Mouse (Mus musculus): ENCODE results near the gene Hist1h2ak. TPM values are rescaled to one million over a fixed set of nuclear protein-coding genes. Genes with fewer than 3 reads are reported as not detected.

Gene Hist1h2ak
- not detected for polyA plus RNA-seq (2014; fragmentation: Illumina TruSeq; extraction: RNeasy Lipid Tissue Mini Kit (QIAGEN cat#74804); ENCODE audit: low read depth, low replicate concordance)

GRCm38 (mm10) chr13:21753524-21754285 lies at the start of gene Hist1h2ak, which contains the start of gene Hist1h2bn:
Gene Hist1h2ak, minus strand, starts transcription at chr13:21753827.
Gene Hist1h2bn, plus strand, starts transcription at chr13:21754123.

DNA sequence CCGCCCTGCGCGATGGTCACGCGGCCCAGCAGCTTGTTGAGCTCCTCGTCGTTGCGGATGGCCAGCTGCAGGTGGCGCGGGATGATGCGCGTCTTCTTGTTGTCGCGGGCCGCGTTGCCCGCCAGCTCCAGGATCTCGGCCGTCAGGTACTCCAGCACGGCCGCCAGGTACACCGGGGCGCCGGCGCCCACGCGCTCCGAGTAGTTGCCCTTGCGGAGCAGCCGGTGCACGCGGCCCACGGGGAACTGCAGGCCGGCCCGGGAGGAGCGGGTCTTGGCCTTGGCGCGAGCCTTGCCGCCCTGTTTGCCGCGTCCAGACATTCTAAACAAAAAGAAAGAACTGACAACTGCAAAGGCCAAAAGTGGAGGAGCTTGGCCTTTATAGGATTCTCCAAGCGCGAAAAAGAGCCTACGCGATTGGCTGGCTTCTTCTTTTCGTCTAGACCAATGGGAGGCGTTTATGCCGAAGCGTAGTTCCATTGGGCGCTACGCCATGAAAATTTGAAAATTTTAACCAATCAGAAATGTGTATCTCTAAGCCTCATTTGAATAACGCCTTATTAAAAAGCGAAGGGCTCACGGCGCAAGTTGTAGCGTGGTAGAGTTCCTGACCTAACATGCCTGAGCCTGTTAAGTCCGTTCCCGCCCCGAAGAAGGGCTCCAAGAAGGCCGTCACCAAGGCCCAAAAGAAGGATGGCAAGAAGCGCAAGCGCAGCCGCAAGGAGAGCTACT lies 33.4 kb upstream of the Hist1h2ak start, which contains the start of the genes Hist1h2an and Hist1h2bp:
TSS of gene Hist1h2an (minus strand) at position 320 of the 731 bp plus-strand sequence.
TSS of gene Hist1h2bp (plus strand) at position 563 of the 731 bp plus-strand sequence.

DNA sequence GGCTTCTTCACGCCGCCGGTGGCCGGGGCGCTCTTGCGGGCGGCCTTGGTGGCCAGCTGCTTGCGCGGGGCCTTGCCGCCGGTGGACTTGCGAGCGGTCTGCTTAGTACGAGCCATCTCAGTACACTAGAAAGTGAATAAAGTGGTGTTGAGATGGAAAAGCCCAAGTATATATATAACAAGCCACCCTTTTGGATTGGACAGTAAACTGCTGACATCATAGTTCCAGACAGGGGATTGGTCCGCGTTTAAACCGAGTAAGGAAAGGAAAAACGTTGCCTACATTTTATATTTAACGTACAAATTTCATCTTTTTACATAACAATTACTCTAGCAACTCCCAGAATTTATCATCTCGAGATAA lies 29.6 kb upstream of the Hist1h2ak start, which contains the start of gene Hist1h3i:
TSS of gene Hist1h3i (minus strand) at position 116 of the 363 bp plus-strand sequence.

DNA sequence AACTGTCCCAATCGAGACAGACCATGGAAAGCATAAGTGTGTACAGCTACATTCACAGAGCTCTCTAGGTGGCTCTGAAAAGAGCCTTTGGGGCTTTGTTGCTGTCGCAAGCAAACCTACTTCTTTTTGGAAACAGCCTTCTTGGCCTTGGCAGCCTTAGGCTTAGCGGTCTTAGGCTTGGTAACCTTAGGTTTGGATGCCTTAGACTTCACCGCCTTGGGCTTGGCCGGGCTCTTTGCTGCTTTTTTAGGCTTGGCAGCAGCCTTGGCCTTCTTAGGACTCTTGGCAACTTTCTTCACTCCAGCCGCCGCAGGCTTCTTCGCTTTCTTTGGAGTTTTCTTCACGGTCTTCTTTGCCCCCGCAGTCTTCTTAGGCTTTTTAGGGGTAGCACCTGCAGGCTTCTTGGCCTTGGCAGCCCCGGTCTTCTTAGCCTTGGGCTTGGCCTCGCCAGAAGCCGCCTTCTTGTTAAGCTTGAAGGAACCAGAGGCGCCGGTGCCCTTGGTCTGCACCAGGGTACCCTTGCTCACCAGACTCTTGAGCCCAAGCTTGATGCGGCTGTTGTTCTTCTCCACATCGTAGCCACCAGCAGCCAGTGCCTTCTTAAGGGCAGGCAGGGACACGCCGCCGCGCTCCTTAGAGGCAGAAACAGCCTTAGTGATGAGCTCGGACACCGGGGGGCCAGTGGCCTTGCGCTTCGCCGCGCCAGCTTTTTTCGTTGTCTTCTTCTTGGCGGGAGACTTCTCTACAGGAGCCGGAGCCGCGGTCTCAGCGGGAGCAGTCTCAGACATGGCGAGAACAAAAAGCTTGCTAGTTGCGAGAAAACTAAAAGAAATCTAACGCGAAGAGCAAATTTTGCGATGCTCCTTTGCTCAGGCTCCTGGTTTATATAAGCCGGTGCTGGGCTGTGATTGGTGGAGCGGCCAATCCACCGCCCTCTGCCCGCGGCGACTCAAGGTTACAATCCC lies 26.4 kb upstream of the Hist1h2ak start, which contains the start of gene Hist1h1b:
TSS of gene Hist1h1b (minus strand) at position 859 of the 965 bp plus-strand sequence.

DNA sequence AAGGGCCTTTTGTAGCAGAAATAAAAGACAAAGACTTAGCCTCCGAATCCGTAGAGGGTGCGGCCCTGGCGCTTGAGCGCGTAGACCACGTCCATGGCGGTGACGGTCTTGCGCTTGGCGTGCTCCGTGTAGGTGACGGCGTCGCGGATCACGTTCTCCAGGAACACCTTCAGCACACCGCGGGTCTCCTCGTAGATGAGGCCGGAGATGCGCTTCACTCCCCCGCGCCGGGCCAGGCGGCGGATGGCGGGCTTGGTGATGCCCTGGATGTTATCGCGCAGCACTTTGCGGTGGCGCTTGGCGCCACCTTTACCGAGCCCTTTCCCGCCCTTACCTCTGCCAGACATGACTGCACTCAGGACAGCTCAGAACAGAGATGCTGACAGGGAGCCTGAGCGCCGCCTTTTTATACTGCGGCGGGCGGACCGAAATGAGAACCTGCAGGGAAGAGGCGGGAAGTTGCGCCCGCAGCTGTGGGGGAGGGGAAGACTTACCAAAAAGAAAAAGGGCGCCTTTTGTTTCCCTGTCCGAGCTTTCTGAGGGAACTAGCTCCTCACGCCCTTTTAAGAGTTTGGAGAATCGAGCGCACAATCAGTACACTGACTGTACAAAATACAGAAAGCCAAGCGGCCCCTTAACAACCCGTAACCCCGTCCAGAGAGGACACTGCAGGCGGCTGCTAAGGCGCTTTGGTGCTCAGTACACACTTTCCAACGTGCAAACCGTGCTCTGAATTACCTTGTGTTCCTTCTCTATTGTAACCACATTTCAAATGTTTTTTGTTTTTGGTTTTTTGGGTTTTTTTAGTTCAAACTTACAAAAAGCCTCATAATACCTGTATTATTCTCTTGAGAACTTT lies 3.2 kb downstream of the Hist1h2ak start, which contains the start of gene Hist1h4k:
TSS of gene Hist1h4k (minus strand) at position 347 of the 859 bp plus-strand sequence.

GRCm38 (mm10) chr13:21734906-21735767 lies 18.5 kb downstream of the Hist1h2ak start, which contains the start of gene Hist1h4j:
Gene Hist1h4j, plus strand, starts transcription at chr13:21735064.

GRCm38 (mm10) chr13:21721757-21722372 lies 31.8 kb downstream of the Hist1h2ak start, which contains the start of gene Hist1h2bm:
Gene Hist1h2bm, plus strand, starts transcription at chr13:21722044.

GRCm38 (mm10) chr13:21717397-21718357 lies 36.0 kb downstream of the Hist1h2ak start, which contains the start of gene Hist1h3h:
Gene Hist1h3h, plus strand, starts transcription at chr13:21717659.

DNA sequence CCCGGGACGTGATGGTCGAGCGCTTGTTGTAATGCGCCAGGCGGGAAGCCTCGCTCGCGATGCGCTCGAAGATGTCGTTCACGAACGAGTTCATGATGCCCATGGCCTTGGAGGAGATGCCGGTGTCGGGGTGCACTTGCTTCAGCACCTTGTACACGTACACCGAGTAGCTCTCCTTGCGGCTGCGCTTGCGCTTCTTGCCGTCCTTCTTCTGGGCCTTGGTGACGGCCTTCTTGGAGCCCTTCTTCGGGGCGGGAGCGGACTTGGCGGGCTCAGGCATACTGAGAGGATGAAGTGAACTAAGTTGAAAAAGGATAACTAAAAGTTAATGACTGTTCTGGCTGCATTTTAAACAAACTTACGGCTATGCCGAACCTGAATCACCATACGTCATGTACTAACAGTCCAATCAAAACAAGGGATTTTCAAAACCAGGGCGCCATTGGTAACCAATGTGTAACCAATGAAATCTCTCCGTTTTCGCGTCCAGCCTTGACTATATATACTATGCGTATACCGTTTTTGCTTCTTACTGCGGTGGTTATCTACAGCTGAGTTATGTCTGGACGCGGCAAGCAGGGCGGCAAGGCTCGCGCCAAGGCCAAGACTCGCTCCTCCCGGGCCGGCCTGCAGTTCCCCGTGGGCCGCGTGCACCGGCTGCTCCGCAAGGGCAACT lies 37.6 kb downstream of the Hist1h2ak start, which contains the start of the genes Hist1h2bl and Hist1h2ai:
TSS of gene Hist1h2bl (minus strand) at position 280 of the 676 bp plus-strand sequence.
TSS of gene Hist1h2ai (plus strand) at position 559 of the 676 bp plus-strand sequence.

Other genes starting within 250 kb of the Hist1h2ak start
- gene Zkscan8, start 222.7 kb downstream of the Hist1h2ak start, polyA plus RNA-seq (2014; fragmentation: Illumina TruSeq; extraction: RNeasy Lipid Tissue Mini Kit (QIAGEN cat#74804); ENCODE audit: low read depth, low replicate concordance) = 6.1 TPM
- not detected for gene Olfr1366, start 211.0 kb downstream of the Hist1h2ak start, polyA plus RNA-seq (2014; fragmentation: Illumina TruSeq; extraction: RNeasy Lipid Tissue Mini Kit (QIAGEN cat#74804); ENCODE audit: low read depth, low replicate concordance)
- gene Olfr1535, start 193.9 kb downstream of the Hist1h2ak start, polyA plus RNA-seq (2014; fragmentation: Illumina TruSeq; extraction: RNeasy Lipid Tissue Mini Kit (QIAGEN cat#74804); ENCODE audit: low read depth, low replicate concordance) = not detected
- gene Olfr1364, start 172.1 kb downstream of the Hist1h2ak start, polyA plus RNA-seq (2014; fragmentation: Illumina TruSeq; extraction: RNeasy Lipid Tissue Mini Kit (QIAGEN cat#74804); ENCODE audit: low read depth, low replicate concordance) = not detected
- not detected for gene Olfr1362, start 139.8 kb downstream of the Hist1h2ak start, polyA plus RNA-seq (2014; fragmentation: Illumina TruSeq; extraction: RNeasy Lipid Tissue Mini Kit (QIAGEN cat#74804); ENCODE audit: low read depth, low replicate concordance)
- not detected for gene Olfr11, start 111.3 kb downstream of the Hist1h2ak start, polyA plus RNA-seq (2014; fragmentation: Illumina TruSeq; extraction: RNeasy Lipid Tissue Mini Kit (QIAGEN cat#74804); ENCODE audit: low read depth, low replicate concordance)
- gene Olfr1361, start 90.4 kb downstream of the Hist1h2ak start, polyA plus RNA-seq (2014; fragmentation: Illumina TruSeq; extraction: RNeasy Lipid Tissue Mini Kit (QIAGEN cat#74804); ENCODE audit: low read depth, low replicate concordance) = not detected
- gene Olfr1360, start 76.4 kb downstream of the Hist1h2ak start, polyA plus RNA-seq (2014; fragmentation: Illumina TruSeq; extraction: RNeasy Lipid Tissue Mini Kit (QIAGEN cat#74804); ENCODE audit: low read depth, low replicate concordance) = not detected
- not detected for gene Olfr1359, start 55.7 kb downstream of the Hist1h2ak start, polyA plus RNA-seq (2014; fragmentation: Illumina TruSeq; extraction: RNeasy Lipid Tissue Mini Kit (QIAGEN cat#74804); ENCODE audit: low read depth, low replicate concordance)
- not detected for gene Hist1h2bl, start 37.7 kb downstream of the Hist1h2ak start, polyA plus RNA-seq (2014; fragmentation: Illumina TruSeq; extraction: RNeasy Lipid Tissue Mini Kit (QIAGEN cat#74804); ENCODE audit: low read depth, low replicate concordance)
- not detected for gene Hist1h2ai, start 37.4 kb downstream of the Hist1h2ak start, polyA plus RNA-seq (2014; fragmentation: Illumina TruSeq; extraction: RNeasy Lipid Tissue Mini Kit (QIAGEN cat#74804); ENCODE audit: low read depth, low replicate concordance)
- gene Hist1h3h, start 36.2 kb downstream of the Hist1h2ak start, polyA plus RNA-seq (2014; fragmentation: Illumina TruSeq; extraction: RNeasy Lipid Tissue Mini Kit (QIAGEN cat#74804); ENCODE audit: low read depth, low replicate concordance) = not detected
- gene Hist1h2bm, start 31.8 kb downstream of the Hist1h2ak start, polyA plus RNA-seq (2014; fragmentation: Illumina TruSeq; extraction: RNeasy Lipid Tissue Mini Kit (QIAGEN cat#74804); ENCODE audit: low read depth, low replicate concordance) = not detected
- gene Hist1h4j, start 18.8 kb downstream of the Hist1h2ak start, polyA plus RNA-seq (2014; fragmentation: Illumina TruSeq; extraction: RNeasy Lipid Tissue Mini Kit (QIAGEN cat#74804); ENCODE audit: low read depth, low replicate concordance) = not detected
- gene Hist1h4k, start 3.3 kb downstream of the Hist1h2ak start, polyA plus RNA-seq (2014; fragmentation: Illumina TruSeq; extraction: RNeasy Lipid Tissue Mini Kit (QIAGEN cat#74804); ENCODE audit: low read depth, low replicate concordance) = not detected
- not detected for gene Hist1h2bn, start 296 bp upstream of the Hist1h2ak start, polyA plus RNA-seq (2014; fragmentation: Illumina TruSeq; extraction: RNeasy Lipid Tissue Mini Kit (QIAGEN cat#74804); ENCODE audit: low read depth, low replicate concordance)
- not detected for gene Hist1h1b, start 26.8 kb upstream of the Hist1h2ak start, polyA plus RNA-seq (2014; fragmentation: Illumina TruSeq; extraction: RNeasy Lipid Tissue Mini Kit (QIAGEN cat#74804); ENCODE audit: low read depth, low replicate concordance)
- 2.4 TPM for gene Hist1h3i, start 29.5 kb upstream of the Hist1h2ak start, polyA plus RNA-seq (2014; fragmentation: Illumina TruSeq; extraction: RNeasy Lipid Tissue Mini Kit (QIAGEN cat#74804); ENCODE audit: low read depth, low replicate concordance)
- not detected for gene Hist1h2an, start 33.4 kb upstream of the Hist1h2ak start, polyA plus RNA-seq (2014; fragmentation: Illumina TruSeq; extraction: RNeasy Lipid Tissue Mini Kit (QIAGEN cat#74804); ENCODE audit: low read depth, low replicate concordance)
- gene Hist1h2bp, start 33.6 kb upstream of the Hist1h2ak start, polyA plus RNA-seq (2014; fragmentation: Illumina TruSeq; extraction: RNeasy Lipid Tissue Mini Kit (QIAGEN cat#74804); ENCODE audit: low read depth, low replicate concordance) = not detected
- gene Hist1h2bq, start 56.4 kb upstream of the Hist1h2ak start, polyA plus RNA-seq (2014; fragmentation: Illumina TruSeq; extraction: RNeasy Lipid Tissue Mini Kit (QIAGEN cat#74804); ENCODE audit: low read depth, low replicate concordance) = 0.92 TPM
- not detected for gene Hist1h2ao, start 56.6 kb upstream of the Hist1h2ak start, polyA plus RNA-seq (2014; fragmentation: Illumina TruSeq; extraction: RNeasy Lipid Tissue Mini Kit (QIAGEN cat#74804); ENCODE audit: low read depth, low replicate concordance)
- not detected for gene Hist1h4m, start 57.9 kb upstream of the Hist1h2ak start, polyA plus RNA-seq (2014; fragmentation: Illumina TruSeq; extraction: RNeasy Lipid Tissue Mini Kit (QIAGEN cat#74804); ENCODE audit: low read depth, low replicate concordance)
- gene Hist1h4n, start 78.4 kb upstream of the Hist1h2ak start, polyA plus RNA-seq (2014; fragmentation: Illumina TruSeq; extraction: RNeasy Lipid Tissue Mini Kit (QIAGEN cat#74804); ENCODE audit: low read depth, low replicate concordance) = not detected
- not detected for gene Hist1h2ap, start 79.7 kb upstream of the Hist1h2ak start, polyA plus RNA-seq (2014; fragmentation: Illumina TruSeq; extraction: RNeasy Lipid Tissue Mini Kit (QIAGEN cat#74804); ENCODE audit: low read depth, low replicate concordance)
- not detected for gene Hist1h2br, start 79.9 kb upstream of the Hist1h2ak start, polyA plus RNA-seq (2014; fragmentation: Illumina TruSeq; extraction: RNeasy Lipid Tissue Mini Kit (QIAGEN cat#74804); ENCODE audit: low read depth, low replicate concordance)
- 0.31 TPM for gene Zfp184, start 191.3 kb upstream of the Hist1h2ak start, polyA plus RNA-seq (2014; fragmentation: Illumina TruSeq; extraction: RNeasy Lipid Tissue Mini Kit (QIAGEN cat#74804); ENCODE audit: low read depth, low replicate concordance)
- not detected for gene Pom121l2, start 227.4 kb upstream of the Hist1h2ak start, polyA plus RNA-seq (2014; fragmentation: Illumina TruSeq; extraction: RNeasy Lipid Tissue Mini Kit (QIAGEN cat#74804); ENCODE audit: low read depth, low replicate concordance)

Data from heart, adult 10 weeks (tissue).